Mouse (Mus musculus): ENCODE data around the gene Mxra8. TPM values are rescaled to one million over a fixed set of nuclear protein-coding genes. Genes with fewer than 3 reads are reported as not detected.

The Mxra8 gene
- total RNA-seq (2014; fragmentation: Nextera tagmentation) (not detected in 2 replicates), total RNA-seq (2017) (0.33 and 0.46 TPM in 2 replicates), polyA plus RNA-seq (2012) (not detected in 2 replicates)

DNA sequence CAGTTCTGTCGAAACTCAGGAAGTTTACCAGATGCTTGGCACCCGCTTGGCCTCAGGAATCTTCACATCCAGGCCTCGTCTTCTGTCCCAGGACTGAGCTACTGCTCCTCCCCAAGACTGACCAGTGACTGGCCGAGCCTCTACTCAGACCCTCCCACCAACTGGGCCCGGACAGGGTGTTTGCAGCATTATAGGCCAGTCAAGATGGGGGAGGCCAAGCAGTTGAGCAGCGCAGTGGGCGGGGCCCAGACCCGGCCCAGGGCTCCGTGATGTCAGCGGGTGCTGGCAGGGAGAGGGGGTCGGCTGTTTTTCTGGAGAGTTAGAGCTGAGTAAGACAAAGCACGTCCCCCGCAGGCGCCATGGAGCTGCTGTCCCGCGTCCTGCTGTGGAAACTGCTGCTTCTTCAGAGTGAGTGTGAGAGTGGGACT is at the start of gene Mxra8:
TSS of gene Mxra8 (plus strand) at position 198 of the 428 bp plus-strand sequence.
- TF ChIP-seq POLR2AphosphoS5 (IDR thresholded peaks at IDR 0.05; ENCODE audit: insufficient replicate concordance, low read depth, low read length), result no peak
- TF ChIP-seq GATA1 (IDR thresholded peaks at IDR 0.05; ENCODE audit: borderline replicate concordance, low read length), result no peak
- TF ChIP-seq GATA2 (IDR thresholded peaks at IDR 0.05; ENCODE audit: borderline replicate concordance, low read depth, low read length), result no peak
- TF ChIP-seq CTCF (IDR thresholded peaks at IDR 0.05; ENCODE audit: low read depth, low read length), result no peak
- no peak for TF ChIP-seq TAL1 (conservative IDR thresholded peaks at IDR 0.05; ENCODE audit: low read depth, low read length)
- Histone ChIP-seq H3K4me1 (ENCODE audit: insufficient read depth, low read depth, low read length) (peaks cover 27% of the 10 kb centered on the region), H3K27me3 (ENCODE audit: insufficient read depth, low read length) (peaks cover 33% of the 10 kb centered on the region), H3K4me3 (ENCODE audit: low read depth, low read length) (peak within 1 kb of the TSS; percentile 68; the same call in 1 of the 2 replicates), H3K36me3 (replicated peaks) (peaks cover 9% of the 10 kb centered on the region), H3K9me3 (replicated peaks) (peaks cover 5% of the 10 kb centered on the region; the same call in 1 of the 2 replicates)
- ATAC-seq (ENCODE audit: extremely low read depth, insufficient number of reproducible peaks, low FRiP score, poor library complexity, severe bottlenecking), result no peak
- no peak for DNase-seq (ENCODE audit: low spot score)

DNA sequence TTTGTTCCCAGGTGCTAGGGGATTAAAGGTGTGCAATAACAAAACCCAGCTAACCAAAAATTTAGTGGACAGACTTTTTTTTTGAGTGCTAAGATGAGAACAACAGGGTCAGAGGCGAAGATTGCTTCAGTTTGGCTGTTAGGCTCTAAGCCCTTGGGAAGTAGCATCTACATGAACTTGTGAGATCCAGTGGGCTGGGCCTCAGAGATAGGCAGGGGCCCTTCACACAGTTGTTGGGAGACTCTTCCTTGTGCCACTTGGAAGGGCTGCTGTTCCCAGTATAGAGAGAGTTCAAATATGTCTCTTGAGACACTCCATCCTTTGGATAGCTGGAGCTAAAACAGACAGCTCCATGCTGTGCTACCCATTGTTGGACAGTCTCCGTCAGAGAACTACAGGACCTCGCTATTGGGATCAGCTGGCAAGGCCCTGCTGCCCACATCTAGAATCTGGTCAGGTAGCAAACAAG is 49.4 kb upstream of the Mxra8 start, which contains the start of gene Ankrd65:
TSS of gene Ankrd65 (plus strand) at position 419 of the 469 bp plus-strand sequence.
- Histone ChIP-seq H3K36me3 (replicated peaks) (no peaks in the 10 kb centered on the region), H3K4me1 (ENCODE audit: insufficient read depth, low read depth, low read length) (peaks cover 19% of the 10 kb centered on the region), H3K9me3 (replicated peaks) (no peaks in the 10 kb centered on the region), H3K4me3 (ENCODE audit: low read depth, low read length) (no peak within 1 kb of the TSS), H3K27me3 (ENCODE audit: insufficient read depth, low read length) (peaks cover 48% of the 10 kb centered on the region)
- TF ChIP-seq GATA2 (IDR thresholded peaks at IDR 0.05; ENCODE audit: borderline replicate concordance, low read depth, low read length) (no peak), GATA1 (IDR thresholded peaks at IDR 0.05; ENCODE audit: borderline replicate concordance, low read length) (no peak), POLR2AphosphoS5 (IDR thresholded peaks at IDR 0.05; ENCODE audit: insufficient replicate concordance, low read depth, low read length) (no peak), TAL1 (conservative IDR thresholded peaks at IDR 0.05; ENCODE audit: low read depth, low read length) (no peak), CTCF (IDR thresholded peaks at IDR 0.05; ENCODE audit: low read depth, low read length) (no peak)
- ATAC-seq (ENCODE audit: extremely low read depth, insufficient number of reproducible peaks, low FRiP score, poor library complexity, severe bottlenecking), result no peak
- no peak for DNase-seq (ENCODE audit: low spot score)

DNA sequence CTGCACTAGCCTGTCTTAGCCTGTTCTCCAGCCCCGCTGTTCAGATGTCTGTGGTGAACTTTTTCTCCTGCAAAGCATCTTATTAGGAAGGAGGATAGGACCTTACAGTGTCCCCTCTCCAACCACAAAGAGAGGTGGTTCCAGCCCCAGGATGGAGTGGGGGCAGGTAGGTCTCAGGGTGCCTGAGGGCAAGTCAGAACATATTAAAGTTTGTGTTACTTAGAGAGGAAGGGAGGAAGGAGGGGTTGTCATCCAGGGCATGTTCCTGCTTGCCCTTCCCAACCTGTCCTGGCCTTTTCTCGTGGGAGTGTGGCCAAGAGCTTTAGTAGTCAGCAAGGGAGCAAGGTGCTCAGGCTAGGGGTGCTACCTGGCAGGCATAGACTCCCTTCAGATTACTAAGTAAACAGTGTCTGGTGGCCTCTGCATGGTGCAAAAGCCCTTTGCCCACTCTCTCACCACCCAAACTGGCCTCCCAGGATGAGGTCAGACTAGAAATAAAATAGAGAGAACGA is 48.8 kb upstream of the Mxra8 start:
- no peak overlapping the region for H3K4me3 ChIP-seq (ENCODE audit: low read depth, low read length)
- TF ChIP-seq POLR2AphosphoS5 (IDR thresholded peaks at IDR 0.05; ENCODE audit: insufficient replicate concordance, low read depth, low read length), result no peak
- TF ChIP-seq CTCF (IDR thresholded peaks at IDR 0.05; ENCODE audit: low read depth, low read length), result no peak
- no peak for DNase-seq (ENCODE audit: low spot score)
- H3K4me1 ChIP-seq (ENCODE audit: insufficient read depth, low read depth, low read length), result peaks cover 13% of the 10 kb centered on the region
- no peak for ATAC-seq (ENCODE audit: extremely low read depth, insufficient number of reproducible peaks, low FRiP score, poor library complexity, severe bottlenecking)
- no peaks in the 10 kb centered on the region for H3K36me3 ChIP-seq (replicated peaks)
- H3K9me3 ChIP-seq (replicated peaks), result no peaks in the 10 kb centered on the region
- peaks cover 44% of the 10 kb centered on the region for H3K27me3 ChIP-seq (ENCODE audit: insufficient read depth, low read length)

DNA sequence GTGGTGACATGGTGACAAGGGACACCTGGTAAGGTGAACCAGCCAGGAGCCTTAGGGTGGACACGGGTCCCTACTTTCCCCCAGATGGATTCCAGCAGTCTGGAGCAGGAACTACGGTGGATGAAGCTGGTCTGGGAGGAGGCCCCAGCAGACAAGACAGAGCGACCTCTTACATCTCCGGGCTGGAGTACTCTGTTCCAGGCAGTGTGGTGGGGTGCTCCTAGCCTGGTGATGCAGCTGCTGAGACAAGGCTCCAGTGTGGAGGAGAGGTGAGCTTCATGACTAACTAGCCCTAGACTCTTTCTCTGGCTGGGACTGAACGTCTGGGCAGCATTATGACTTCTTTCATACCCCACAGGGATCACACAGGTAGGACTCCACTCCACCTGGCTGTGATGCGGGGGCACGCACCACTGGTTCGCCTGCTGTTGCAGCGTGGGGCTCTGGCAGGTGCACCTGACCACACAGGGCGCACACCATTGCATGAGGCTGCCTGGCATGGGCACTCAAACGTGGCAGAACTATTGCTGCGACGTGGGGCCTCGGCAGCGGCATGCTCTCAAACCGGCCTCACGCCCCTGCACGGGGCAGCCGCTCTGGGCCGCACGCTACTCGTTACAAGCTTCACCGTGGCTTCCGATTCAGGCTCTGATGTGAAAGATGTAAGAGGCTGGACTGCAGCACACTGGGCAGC is 48.1 kb upstream of the Mxra8 start:
- peaks cover 9% of the 10 kb centered on the region for H3K4me1 ChIP-seq (ENCODE audit: insufficient read depth, low read depth, low read length)
- no peaks in the 10 kb centered on the region for H3K36me3 ChIP-seq (replicated peaks)
- no peak for ATAC-seq (ENCODE audit: extremely low read depth, insufficient number of reproducible peaks, low FRiP score, poor library complexity, severe bottlenecking)
- DNase-seq (ENCODE audit: low spot score), result no peak
- H3K27me3 ChIP-seq (ENCODE audit: insufficient read depth, low read length), result peaks cover 50% of the 10 kb centered on the region
- no peak overlapping the region for H3K4me3 ChIP-seq (ENCODE audit: low read depth, low read length)
- H3K9me3 ChIP-seq (replicated peaks), result no peaks in the 10 kb centered on the region
- TF ChIP-seq GATA2 (IDR thresholded peaks at IDR 0.05; ENCODE audit: borderline replicate concordance, low read depth, low read length) (no peak), TAL1 (conservative IDR thresholded peaks at IDR 0.05; ENCODE audit: low read depth, low read length) (no peak), POLR2AphosphoS5 (IDR thresholded peaks at IDR 0.05; ENCODE audit: insufficient replicate concordance, low read depth, low read length) (no peak), GATA1 (IDR thresholded peaks at IDR 0.05; ENCODE audit: borderline replicate concordance, low read length) (no peak), CTCF (IDR thresholded peaks at IDR 0.05; ENCODE audit: low read depth, low read length) (no peak)

DNA sequence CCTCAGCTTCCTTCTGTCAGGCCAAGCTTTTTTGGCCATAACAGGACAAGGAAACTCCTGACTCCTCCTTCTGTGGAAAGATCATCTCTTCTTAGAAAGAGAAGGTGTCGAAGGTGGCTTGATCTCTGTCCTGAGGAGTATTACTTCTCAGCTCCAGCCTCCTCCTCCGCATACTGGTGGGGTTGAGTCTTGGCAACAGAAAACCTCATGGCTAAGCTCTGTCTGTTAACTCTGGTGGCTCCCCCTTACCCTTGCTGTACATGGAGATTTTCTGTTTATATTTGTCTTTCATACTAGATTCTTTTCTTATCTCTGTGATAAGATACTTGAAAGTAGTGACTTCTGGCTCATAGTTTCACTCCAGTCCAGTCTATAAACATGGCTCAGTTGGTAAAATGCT is 45.8 kb upstream of the Mxra8 start:
- Histone ChIP-seq H3K36me3 (replicated peaks) (no peaks in the 10 kb centered on the region), H3K4me3 (ENCODE audit: low read depth, low read length) (no peak overlapping the region), H3K9me3 (replicated peaks) (no peaks in the 10 kb centered on the region), H3K27me3 (ENCODE audit: insufficient read depth, low read length) (peaks cover 54% of the 10 kb centered on the region), H3K4me1 (ENCODE audit: insufficient read depth, low read depth, low read length) (peaks cover 8% of the 10 kb centered on the region)
- no peak for DNase-seq (ENCODE audit: low spot score)
- TF ChIP-seq TAL1 (conservative IDR thresholded peaks at IDR 0.05; ENCODE audit: low read depth, low read length) (no peak), POLR2AphosphoS5 (IDR thresholded peaks at IDR 0.05; ENCODE audit: insufficient replicate concordance, low read depth, low read length) (no peak), GATA2 (IDR thresholded peaks at IDR 0.05; ENCODE audit: borderline replicate concordance, low read depth, low read length) (no peak), CTCF (IDR thresholded peaks at IDR 0.05; ENCODE audit: low read depth, low read length) (no peak), GATA1 (IDR thresholded peaks at IDR 0.05; ENCODE audit: borderline replicate concordance, low read length) (no peak)
- no peak for ATAC-seq (ENCODE audit: extremely low read depth, insufficient number of reproducible peaks, low FRiP score, poor library complexity, severe bottlenecking)

DNA sequence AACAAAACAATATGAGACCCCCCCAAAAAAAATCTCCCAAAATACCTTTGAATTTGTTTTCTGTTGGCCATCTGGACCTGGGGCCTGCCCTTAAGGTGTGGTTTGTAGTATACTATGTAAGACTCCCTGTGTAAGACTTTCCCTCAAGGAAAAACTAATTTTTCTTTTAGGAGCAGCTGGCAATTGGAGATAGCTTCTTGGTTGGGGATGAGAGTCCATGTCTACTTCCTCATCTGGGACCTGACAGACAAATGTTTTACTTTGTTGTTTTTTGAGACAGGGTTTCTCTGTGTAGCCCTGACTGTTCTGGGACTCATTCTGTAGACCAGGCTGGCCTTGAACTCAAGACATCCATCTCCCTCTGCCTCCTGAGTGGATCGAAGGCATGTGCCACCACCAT is 37.4 kb upstream of the Mxra8 start:
- Histone ChIP-seq H3K4me1 (ENCODE audit: insufficient read depth, low read depth, low read length) (peaks cover 37% of the 10 kb centered on the region), H3K36me3 (replicated peaks) (peaks cover 28% of the 10 kb centered on the region), H3K4me3 (ENCODE audit: low read depth, low read length) (no peak overlapping the region), H3K27me3 (ENCODE audit: insufficient read depth, low read length) (peaks cover 9% of the 10 kb centered on the region), H3K9me3 (replicated peaks) (no peaks in the 10 kb centered on the region)
- DNase-seq (ENCODE audit: low spot score) (no peak), ATAC-seq (ENCODE audit: extremely low read depth, insufficient number of reproducible peaks, low FRiP score, poor library complexity, severe bottlenecking) (no peak)
- TF ChIP-seq GATA2 (IDR thresholded peaks at IDR 0.05; ENCODE audit: borderline replicate concordance, low read depth, low read length) (no peak), GATA1 (IDR thresholded peaks at IDR 0.05; ENCODE audit: borderline replicate concordance, low read length) (no peak), TAL1 (conservative IDR thresholded peaks at IDR 0.05; ENCODE audit: low read depth, low read length) (no peak), POLR2AphosphoS5 (IDR thresholded peaks at IDR 0.05; ENCODE audit: insufficient replicate concordance, low read depth, low read length) (no peak), CTCF (IDR thresholded peaks at IDR 0.05; ENCODE audit: low read depth, low read length) (no peak)
